Mouse (Mus musculus): ENCODE measurements around the gene Gm20388.

DNA sequence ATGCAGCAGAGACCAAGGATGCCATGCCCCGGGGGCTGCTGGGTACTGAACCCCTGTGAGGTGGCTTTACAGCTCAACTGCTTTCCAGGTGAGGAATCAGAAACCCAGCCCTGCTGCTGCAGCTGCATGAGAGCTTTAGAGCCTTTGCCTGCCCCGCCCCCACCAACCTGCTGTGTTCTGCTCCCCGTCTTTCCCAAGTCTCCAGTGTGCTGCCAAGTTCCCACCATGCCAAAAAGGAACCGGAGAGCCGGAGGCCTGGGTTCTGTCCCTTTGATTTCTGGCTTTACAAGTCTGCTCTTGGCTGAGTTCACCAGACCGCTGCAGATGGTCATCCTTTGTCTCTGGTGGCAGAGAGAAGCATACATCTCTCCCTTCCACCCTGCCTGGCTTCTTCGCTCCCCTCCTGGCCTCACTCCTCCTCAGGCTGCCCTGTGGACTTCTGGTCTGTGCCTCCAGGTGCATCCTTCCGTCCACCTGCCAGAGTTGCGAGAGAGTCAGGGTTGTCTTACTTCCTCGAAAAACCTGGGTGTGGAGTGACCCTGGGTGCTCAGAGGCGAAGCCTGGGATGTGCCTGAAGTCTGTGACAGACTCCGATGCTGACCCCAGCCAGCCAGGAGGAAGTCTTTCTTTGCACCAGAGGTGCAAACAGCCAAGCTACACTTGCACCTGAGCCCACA, 1086.4 kb downstream of the Gm20388 start:
- TF ChIP-seq CHD2 (IDR thresholded peaks at IDR 0.05; ENCODE audit: low read depth, low read length) (no peak), MAFK (IDR thresholded peaks at IDR 0.05; ENCODE audit: insufficient read depth, low read depth, low read length) (no peak)
